Mouse (Mus musculus) E14TG2a.4 (cell line): Measurements from ENCODE around the gene Cemip2.

Experiments
- CTCF ChIP-seq: conservative IDR thresholded peaks from 2 replicates; pipeline ENCODE4 v1.5.1; 2014; ENCODE audit warnings: low read length
- NANOG ChIP-seq: IDR thresholded peaks from 2 replicates; pipeline ENCODE4 v1.6.1; 2014; ENCODE audit warnings: borderline replicate concordance, low read length, mixed read lengths
- POU5F1 ChIP-seq: IDR thresholded peaks from 2 replicates; pipeline ENCODE4 v1.6.1; 2014; ENCODE audit warnings: low read length, borderline replicate concordance

- TF ChIP-seq CTCF, result peak; percentile 50
- no peak for TF ChIP-seq POU5F1
- no peak for TF ChIP-seq NANOG
Observed at GRCm38 (mm10) chr19:21777171-21777731, 891 bp upstream of the Cemip2 start.
